Mouse (Mus musculus): ENCODE measurements around the gene Dusp18.

The Dusp18 gene

GRCm38 (mm10) chr11:3930019-3930418, 35.0 kb downstream of the Dusp18 start:
- DNase-seq (ENCODE audit: low spot score): no peak

DNA sequence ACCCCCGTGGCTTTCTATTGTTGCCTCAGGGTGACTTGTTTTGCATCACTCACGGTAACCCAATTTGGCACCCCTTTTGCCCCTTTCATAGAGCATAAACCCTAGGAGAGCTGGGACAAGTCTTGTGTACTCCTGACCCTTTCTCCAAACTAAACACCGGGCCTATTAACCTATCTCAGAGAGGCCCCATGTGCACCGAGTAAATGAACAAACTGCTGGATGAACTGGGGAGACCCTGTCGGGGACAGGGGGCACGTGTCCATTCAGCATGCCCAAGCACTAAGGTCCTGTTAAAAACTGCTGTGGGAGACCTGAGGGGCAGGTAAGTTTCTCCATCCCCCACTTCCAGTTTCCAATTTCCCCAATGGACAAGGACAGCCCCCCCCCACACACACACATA, 35.9 kb downstream of the Dusp18 start:
- no peak for DNase-seq (ENCODE audit: low spot score)

- DNase-seq (ENCODE audit: low spot score): no peak
Observed at GRCm38 (mm10) chr11:3931511-3932211, 36.6 kb downstream of the Dusp18 start, which contains the start of gene Tcn2. TSS of gene Tcn2 (minus strand) at chr11:3932159.

DNA sequence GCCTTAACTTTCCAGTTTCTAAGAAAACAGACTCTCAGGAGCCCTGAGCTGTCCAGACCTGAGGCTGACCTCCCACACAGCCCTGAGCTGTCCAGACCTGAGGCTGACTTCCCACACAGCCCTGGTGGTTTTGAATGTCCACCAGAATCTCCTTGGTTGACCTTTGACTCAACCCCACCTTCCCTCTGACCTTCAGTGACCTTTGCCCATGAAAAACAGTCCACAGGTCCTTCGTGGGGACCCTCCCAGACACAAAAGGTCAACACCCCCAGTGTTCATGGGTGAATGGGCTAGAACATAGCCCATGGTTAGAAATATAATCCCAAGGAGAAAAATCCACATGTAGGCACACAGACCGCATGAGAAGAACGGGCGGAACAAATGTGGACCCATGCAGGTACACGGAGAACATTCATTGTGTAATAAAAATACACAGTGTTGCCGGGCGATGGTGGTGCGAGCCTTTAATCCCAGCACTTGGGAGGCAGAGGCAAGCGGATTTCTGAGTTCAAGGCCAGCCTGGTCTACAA, 38.8 kb downstream of the Dusp18 start:
- no peak for DNase-seq (ENCODE audit: low spot score)

DNA sequence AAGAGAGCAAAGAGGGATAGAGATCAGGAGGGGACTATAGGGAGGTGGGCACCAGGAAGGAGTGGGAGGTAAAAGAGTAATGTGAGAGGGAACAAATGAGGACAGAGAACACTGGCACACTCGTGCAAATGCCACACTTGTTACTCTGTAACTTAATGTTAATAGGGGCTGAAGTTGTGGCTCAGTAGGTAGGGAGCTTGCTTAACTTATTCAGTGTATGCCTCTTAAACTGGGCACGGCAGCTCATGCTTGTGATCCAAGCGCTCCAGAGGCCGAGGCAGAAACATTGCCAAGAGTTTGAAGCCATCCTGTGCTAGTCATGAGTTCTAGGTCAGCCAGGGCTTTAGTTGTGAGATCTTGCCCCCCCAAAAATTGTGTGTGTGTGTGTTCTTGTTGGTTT, 40.1 kb downstream of the Dusp18 start:
- no peak for DNase-seq (ENCODE audit: low spot score)

DNA sequence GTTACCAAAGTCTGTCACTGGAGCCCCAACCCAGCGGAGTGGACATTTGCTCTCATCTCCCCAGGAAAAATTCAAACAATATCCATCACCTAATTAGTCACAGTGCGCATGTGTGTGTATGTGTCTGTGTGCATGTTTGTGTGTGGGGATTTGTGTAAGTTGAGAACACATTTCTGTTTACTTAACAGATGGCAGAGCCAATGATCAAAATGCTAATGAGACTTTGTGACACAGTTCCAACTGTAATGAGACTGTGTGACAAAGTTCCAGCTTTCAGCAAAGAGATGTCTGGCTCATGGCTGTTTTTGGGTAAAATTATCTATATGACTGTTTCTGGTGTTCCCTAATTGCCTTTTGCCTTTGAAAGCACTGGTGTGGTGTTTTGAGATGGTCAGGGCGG, 41.3 kb downstream of the Dusp18 start:
- no peak for DNase-seq (ENCODE audit: low spot score)

- DNase-seq (ENCODE audit: low spot score): no peak
Observed at GRCm38 (mm10) chr11:3937321-3937874, 42.4 kb downstream of the Dusp18 start.

DNA sequence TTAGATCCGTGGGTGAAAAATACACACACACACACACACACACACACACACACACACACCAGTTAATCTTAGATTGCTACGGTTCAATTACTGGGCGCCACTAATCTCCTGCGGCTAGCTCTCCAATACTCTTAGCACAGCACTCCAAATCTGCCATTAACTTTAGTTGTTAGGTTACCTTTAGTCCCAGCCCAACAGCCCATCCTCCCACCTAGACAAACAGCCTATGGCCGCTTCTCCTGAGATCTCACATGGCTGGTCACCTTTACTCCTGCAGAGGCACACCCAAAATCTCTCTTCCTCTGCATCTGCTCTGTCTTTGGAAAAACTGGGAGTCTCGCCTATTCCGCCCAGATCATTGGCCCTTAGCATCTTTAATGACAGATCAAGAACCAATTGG, 46.3 kb downstream of the Dusp18 start:
- no peak for DNase-seq (ENCODE audit: low spot score)

- DNase-seq (ENCODE audit: low spot score): no peak
Observed at GRCm38 (mm10) chr11:3946386-3946785, 51.3 kb downstream of the Dusp18 start.

Data from urinary bladder, postnatal 10 days (tissue).